Mouse (Mus musculus) heart, adult 8-10 months (tissue): Measurements from ENCODE around the gene Gm49486. TPM values are rescaled to one million over a fixed set of nuclear protein-coding genes. Genes with fewer than 3 reads are reported as not detected.
"Not testable (repeated sequence)": the region's sequence is repeated elsewhere in the genome, so short reads cannot be mapped to it uniquely, and the experiment has no call there.

Experiments
- DNase-seq: peaks from one replicate; pipeline ENCODE4 v3.0.0; 2022; ENCODE audit warnings: low spot score
- total RNA-seq, 4 experiments: library from RNA; stranded (reverse); gene quantifications; 2 replicates each; pipeline ENCODE4 v1.2.4; 2022

Gm49486 gene
- total RNA-seq, 4 experiments from 2014 or later, result 0.63 to 1.5 (median 1.1) TPM

GRCm38 (mm10) chr15:79224685-79225084 lies 4.5 kb upstream of the Gm49486 start:
- peak; percentile 92 for DNase-seq

GRCm38 (mm10) chr15:79225780-79226179 lies 3.4 kb upstream of the Gm49486 start:
- not testable (repeated sequence) for DNase-seq

- no peak for DNase-seq
Observed at GRCm38 (mm10) chr15:79235268-79235667, 6.1 kb downstream of the Gm49486 start.

- DNase-seq, result no peak
Observed at GRCm38 (mm10) chr15:79238036-79238435, 8.8 kb downstream of the Gm49486 start.

GRCm38 (mm10) chr15:79242574-79243233 lies 13.5 kb downstream of the Gm49486 start:
- DNase-seq, result no peak

GRCm38 (mm10) chr15:79243234-79244042 lies 14.2 kb downstream of the Gm49486 start:
- peak; percentile 96 for DNase-seq

- DNase-seq, result no peak
Observed at GRCm38 (mm10) chr15:79244071-79244893, 15.1 kb downstream of the Gm49486 start.

- no peak for DNase-seq
Observed at GRCm38 (mm10) chr15:79245321-79245720, 16.1 kb downstream of the Gm49486 start.

GRCm38 (mm10) chr15:79250236-79250635 lies 21.0 kb downstream of the Gm49486 start:
- no peak for DNase-seq

GRCm38 (mm10) chr15:79251168-79251567 lies 22.0 kb downstream of the Gm49486 start:
- no peak for DNase-seq

GRCm38 (mm10) chr15:79251781-79252491 lies 22.7 kb downstream of the Gm49486 start:
- no peak for DNase-seq

GRCm38 (mm10) chr15:79252580-79252979 lies 23.4 kb downstream of the Gm49486 start:
- no peak for DNase-seq

- DNase-seq, result no peak
Observed at GRCm38 (mm10) chr15:79254661-79255060, 25.5 kb downstream of the Gm49486 start, which contains the start of gene Slc16a8. Slc16a8 (minus strand) TSS chr15:79254761.

GRCm38 (mm10) chr15:79258521-79258920 lies 29.3 kb downstream of the Gm49486 start:
- DNase-seq, result no peak

- DNase-seq, result no peak
Observed at GRCm38 (mm10) chr15:79261095-79261725, 32.0 kb downstream of the Gm49486 start.

GRCm38 (mm10) chr15:79261757-79262156 lies 32.6 kb downstream of the Gm49486 start:
- no peak for DNase-seq

GRCm38 (mm10) chr15:79262375-79262774 lies 33.2 kb downstream of the Gm49486 start:
- DNase-seq, result no peak

- no peak for DNase-seq
Observed at GRCm38 (mm10) chr15:79262786-79263309, 33.7 kb downstream of the Gm49486 start.

GRCm38 (mm10) chr15:79263726-79264125 lies 34.5 kb downstream of the Gm49486 start:
- DNase-seq, result no peak

- no peak for DNase-seq
Observed at GRCm38 (mm10) chr15:79265384-79265783, 36.2 kb downstream of the Gm49486 start.

- DNase-seq, result no peak
Observed at GRCm38 (mm10) chr15:79268521-79268920, 39.3 kb downstream of the Gm49486 start.
